ENCODE assay signal across 11 mouse cellular contexts in the genomic region with DNA sequence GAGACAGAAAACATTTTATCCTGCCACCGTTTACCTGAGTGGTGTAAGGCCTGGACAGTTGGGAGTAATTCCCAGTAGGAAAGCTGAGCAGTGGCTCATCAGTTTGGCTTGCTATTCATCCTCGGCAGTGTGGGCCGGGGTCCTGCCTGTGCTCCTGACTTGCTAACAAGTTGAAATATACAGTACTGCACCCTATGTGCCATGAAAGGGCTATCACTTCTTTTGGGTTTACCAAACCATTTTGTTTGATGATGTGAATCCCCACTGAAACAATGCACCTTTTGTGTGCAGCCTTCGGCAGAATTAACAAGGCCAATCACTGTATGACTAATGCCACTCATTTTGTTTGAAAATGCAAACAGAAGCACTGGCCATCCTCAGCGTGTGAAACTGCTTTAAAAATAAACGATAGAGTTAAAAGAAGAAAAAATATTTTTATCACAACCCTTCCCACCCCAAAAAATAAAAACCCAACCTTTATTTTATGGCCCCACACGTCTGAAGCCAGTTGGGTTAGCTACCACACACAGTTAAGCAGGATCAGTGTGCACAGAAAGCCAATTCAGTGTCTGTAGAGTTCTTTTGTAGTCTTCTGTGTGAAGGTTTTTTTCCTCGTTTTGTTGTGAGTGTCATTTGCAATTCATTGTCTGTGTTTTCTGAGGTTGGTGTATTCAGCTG.
A peak's percentile ranks its signal among the peaks of the same experiment; 100 is the strongest.
DNase-seq lines count a peak whose midpoint lies in the region; ATAC-seq and TF ChIP-seq lines count a peak whose summit lies in the region.
"Had no signal": no experiment of that assay in that cellular context is flagged by ENCODE, and none has a peak within 500 bp of the region (broad histone marks: within the 10 kb centered on the region; RNA-seq: fewer than 3 reads in every experiment).

No protein-coding gene starts in this region.

- no peak for ATAC-seq in lung, embryonic 15.5 days (ENCODE audit: borderline replicate concordance, extremely low read depth, low FRiP score, low TSS enrichment)
- peak; percentile 59 for ATAC-seq in hindbrain, embryonic 13.5 days (ENCODE audit: low FRiP score)
- peak; percentile 66; the same call in 1 of the 2 replicates for ATAC-seq in neural tube, embryonic 13.5 days (ENCODE audit: low read depth)
- ATAC-seq: liver, embryonic 12.5 days had no signal

- intact Hi-C loops in gastrocnemius, adult 2 months (cut with DNase I), result no loop called here

- H3K27ac ChIP-seq in gastrocnemius, adult 2 months, result peak overlapping the region; percentile 44; the same call in 1 of the 2 replicates
- peak overlapping the region; percentile 25; the same call in 1 of the 2 replicates for H3K27ac ChIP-seq in lung, embryonic 15.5 days
- peak overlapping the region; percentile 78 for H3K27ac ChIP-seq in hindbrain, embryonic 13.5 days
- peak overlapping the region; percentile 59 for H3K27ac ChIP-seq in neural tube, embryonic 13.5 days (replicated peaks)
- H3K27ac ChIP-seq: liver, embryonic 12.5 days had no signal

- no peaks in the 10 kb centered on the region for H3K9me3 ChIP-seq in lung, embryonic 15.5 days
- no peaks in the 10 kb centered on the region for H3K9me3 ChIP-seq in hindbrain, embryonic 13.5 days
- H3K9me3 ChIP-seq in neural tube, embryonic 13.5 days, result no peaks in the 10 kb centered on the region
- H3K9me3 ChIP-seq: liver, embryonic 12.5 days had no signal

- H3K4me2 ChIP-seq in lung, embryonic 15.5 days, result no peak overlapping the region
- no peak overlapping the region for H3K4me2 ChIP-seq in hindbrain, embryonic 13.5 days
- no peak overlapping the region for H3K4me2 ChIP-seq in neural tube, embryonic 13.5 days
- H3K4me2 ChIP-seq: liver, embryonic 12.5 days had no signal

- H3K36me3 ChIP-seq in lung, embryonic 15.5 days, result 0 out of 2 replicates have a peak, but pooled peaks cover 3% of the 10 kb centered on the region
- H3K36me3 ChIP-seq in hindbrain, embryonic 13.5 days, result peaks cover 8% of the 10 kb centered on the region; the same call in 1 of the 2 replicates
- peaks cover 12% of the 10 kb centered on the region for H3K36me3 ChIP-seq in neural tube, embryonic 13.5 days

- H3K9ac ChIP-seq in lung, embryonic 15.5 days, result no peak overlapping the region
- H3K9ac ChIP-seq in hindbrain, embryonic 13.5 days, result no peak overlapping the region
- H3K9ac ChIP-seq in neural tube, embryonic 13.5 days, result no peak overlapping the region
- H3K9ac ChIP-seq: liver, embryonic 12.5 days had no signal

- no peaks in the 10 kb centered on the region for H3K27me3 ChIP-seq in lung, embryonic 15.5 days
- H3K27me3 ChIP-seq in hindbrain, embryonic 13.5 days, result no peaks in the 10 kb centered on the region
- H3K27me3 ChIP-seq in neural tube, embryonic 13.5 days, result no peaks in the 10 kb centered on the region
- H3K27me3 ChIP-seq: liver, embryonic 12.5 days had no signal

- no peak for TF ChIP-seq CTCF in gastrocnemius, adult 2 months (IDR thresholded peaks at IDR 0.05)
- no peak for TF ChIP-seq CTCF in lung, adult 2 months (IDR thresholded peaks at IDR 0.05; ENCODE audit: insufficient read depth, low read length)

- H3K4me3 ChIP-seq in gastrocnemius, adult 2 months, result no peak overlapping the region
- no peak overlapping the region for H3K4me3 ChIP-seq in lung, embryonic 15.5 days
- no peak overlapping the region for H3K4me3 ChIP-seq in lung, adult 2 months (replicated peaks; ENCODE audit: extremely low read depth, low read depth, low read length)
- no peak overlapping the region for H3K4me3 ChIP-seq in hindbrain, embryonic 13.5 days
- no peak overlapping the region for H3K4me3 ChIP-seq in neural tube, embryonic 13.5 days
- H3K4me3 ChIP-seq: liver, embryonic 12.5 days had no signal

- 48% methylated on average over 8 of the region's 8 CpGs for WGBS in lung, embryonic 15.5 days
- WGBS in lung, adult 2 months, result 49% methylated on average over 8 of the region's 8 CpGs
- 7% methylated on average over 8 of the region's 8 CpGs for WGBS in hindbrain, embryonic 13.5 days
- WGBS in neural tube, embryonic 13.5 days, result 11% methylated on average over 8 of the region's 8 CpGs

- peaks cover 9% of the 10 kb centered on the region; the same call in 1 of the 2 replicates for H3K4me1 ChIP-seq in lung, embryonic 15.5 days
- peaks cover 9% of the 10 kb centered on the region for H3K4me1 ChIP-seq in lung, adult 2 months (ENCODE audit: control insufficient read depth, insufficient read depth, low read length)
- H3K4me1 ChIP-seq in hindbrain, embryonic 13.5 days (replicated peaks), result peaks cover 26% of the 10 kb centered on the region
- H3K4me1 ChIP-seq in neural tube, embryonic 13.5 days (replicated peaks), result peaks cover 35% of the 10 kb centered on the region
- H3K4me1 ChIP-seq: liver, embryonic 12.5 days had no signal

- no peak for TF ChIP-seq POLR2A in lung, adult 2 months (IDR thresholded peaks at IDR 0.05; ENCODE audit: borderline replicate concordance, extremely low read depth, low read depth, low read length)

- DNase-seq in gastrocnemius, adult 2 months, result no peak
- no peak for DNase-seq in gastrocnemius, postnatal 25 days
- DNase-seq in lung, adult 2 months, result no peak
- DNase-seq in layer of hippocampus, postnatal 14 days (ENCODE audit: low spot score in 2 of 2), result no peak
- no peak for DNase-seq in c-Kit-positive CD71-positive TER-119-positive erythroid progenitor cells, embryonic 14.5 days (ENCODE audit: low spot score)
- DNase-seq: adrenal gland, adult 2 months; cerebellum, adult 9-11 months had no signal

Comparison
In these comparisons a context has a peak if more than half of its experiments do, and no peak if none do; other contexts are left out.
1. H3K27ac ChIP-seq: peak in every context shown above with its lines; median percentile 78 in hindbrain, embryonic 13.5 days; 59 in neural tube, embryonic 13.5 days; 44 in gastrocnemius, adult 2 months; 25 in lung, embryonic 15.5 days.